Mouse (Mus musculus) splenic B cell, adult 2 months (primary cell): Measurements from ENCODE around the gene Gm45261.

Source experiments
- DNase-seq: peaks from one replicate; pipeline ENCODE4 v3.0.0-alpha.2; 2011; ENCODE audit warnings: low read depth, low spot score
- H3K27me3 ChIP-seq: 2 replicates; pipeline ENCODE4 v1.6.1; 2012; ENCODE audit warnings: mild to moderate bottlenecking, low read length, moderate library complexity, mixed read lengths; ENCODE audit not compliant: control insufficient read depth, poor library complexity, insufficient read depth, severe bottlenecking
- H3K36me3 ChIP-seq: 2 replicates; pipeline ENCODE4 v1.6.1; 2012; ENCODE audit warnings: mild to moderate bottlenecking, low read length, moderate library complexity, mixed read lengths; ENCODE audit not compliant: control insufficient read depth, poor library complexity, insufficient read depth, severe bottlenecking

Gene Gm45261

DNA sequence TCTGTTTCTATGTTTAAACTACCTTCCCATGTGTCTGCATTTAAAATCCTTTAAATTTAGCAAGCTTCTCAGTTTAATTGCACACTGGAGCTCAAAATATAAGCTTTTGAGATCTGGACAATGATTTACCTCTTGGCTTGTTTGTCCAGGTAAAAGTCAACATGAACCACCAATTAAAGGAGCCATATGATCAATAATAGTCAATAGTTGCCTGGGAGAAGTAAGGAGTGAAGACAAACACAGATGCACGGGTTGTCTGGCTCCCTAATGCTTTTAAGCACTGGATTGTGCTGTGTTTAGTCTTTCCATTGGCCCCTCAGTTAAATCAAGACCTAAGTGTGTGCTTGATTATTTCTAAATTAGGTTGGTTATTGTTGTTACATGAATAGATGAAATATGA lies 33.3 kb downstream of the Gm45261 start:
- Histone ChIP-seq H3K36me3 (no peaks in the 10 kb centered on the region), H3K27me3 (no peaks in the 10 kb centered on the region)
- DNase-seq: no peak

DNA sequence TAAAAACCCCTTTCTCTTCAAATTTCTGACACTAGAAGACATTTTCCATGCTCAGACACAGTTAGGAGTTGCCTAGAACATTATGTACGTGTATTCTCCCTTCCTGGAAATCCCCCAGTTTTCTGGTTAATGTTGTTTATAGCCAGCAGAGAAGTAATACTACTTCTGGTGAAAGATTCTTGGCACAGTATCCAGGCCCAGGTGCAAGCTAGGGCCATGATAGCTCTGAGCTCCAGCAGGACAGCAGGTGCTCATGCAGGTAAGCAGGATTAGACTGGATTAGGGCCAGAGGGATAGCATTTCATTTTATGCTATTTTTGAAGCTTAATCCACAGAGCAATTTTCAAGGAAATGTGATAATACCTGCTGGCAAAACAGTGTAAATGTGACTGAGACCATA lies 33.8 kb downstream of the Gm45261 start:
- Histone ChIP-seq H3K27me3 (no peaks in the 10 kb centered on the region), H3K36me3 (no peaks in the 10 kb centered on the region)
- DNase-seq: no peak

DNA sequence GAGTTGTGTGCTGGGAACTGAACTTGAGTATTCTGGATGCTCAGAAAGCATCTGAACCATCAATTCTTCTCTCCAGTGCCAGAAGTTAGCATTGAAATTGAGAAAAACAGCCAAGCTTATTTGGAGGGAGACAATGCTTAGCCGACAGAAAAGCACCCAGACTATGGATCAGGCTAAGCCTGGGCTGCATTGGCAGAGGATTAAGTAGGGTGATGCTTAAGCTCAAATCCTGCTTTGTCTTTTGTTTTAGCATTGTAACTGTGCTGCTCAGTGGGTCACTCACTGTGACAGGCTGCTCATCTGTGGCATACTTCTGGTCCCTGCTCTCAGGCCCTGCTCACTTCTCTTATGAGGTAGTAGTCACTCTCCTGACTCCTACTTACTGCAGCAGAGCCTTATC lies 36.6 kb downstream of the Gm45261 start:
- Histone ChIP-seq H3K27me3 (no peaks in the 10 kb centered on the region), H3K36me3 (no peaks in the 10 kb centered on the region)
- no peak for DNase-seq

DNA sequence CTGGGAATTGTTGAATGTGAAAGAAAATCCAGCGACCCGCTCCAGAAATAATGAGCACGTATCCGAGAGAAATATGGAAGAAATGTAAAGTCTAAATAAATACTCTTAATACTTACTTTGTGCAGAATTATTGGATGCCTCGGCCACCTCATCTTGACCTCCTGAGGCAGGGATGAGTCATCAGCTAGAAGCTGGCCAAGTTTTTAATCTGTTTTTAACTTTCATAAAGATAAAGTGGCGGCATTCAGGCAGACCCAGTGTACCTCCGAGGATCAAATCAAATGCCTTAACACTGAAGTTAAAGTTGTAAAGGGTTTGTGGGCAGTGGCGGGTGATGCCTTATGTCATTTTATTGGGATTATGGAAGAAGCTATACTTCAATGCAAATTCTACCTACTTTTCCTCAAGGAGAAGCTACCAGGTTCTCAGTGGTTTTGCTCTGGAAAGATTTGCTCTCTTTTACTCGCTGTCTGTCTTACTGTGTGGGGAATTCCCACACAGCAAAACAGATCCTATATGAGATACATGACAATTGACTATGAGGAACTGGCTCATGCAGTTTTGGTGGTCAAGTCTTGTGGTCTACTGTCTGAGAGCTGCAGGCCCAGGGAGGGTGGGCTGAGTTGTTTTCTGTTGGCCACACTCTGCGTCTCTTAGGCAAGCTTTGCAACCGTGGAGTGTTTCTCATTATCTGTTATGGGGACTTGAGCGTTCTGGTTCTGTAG lies 42.8 kb downstream of the Gm45261 start:
- peak; percentile 59 for DNase-seq
- no peaks in the 10 kb centered on the region for H3K36me3 ChIP-seq

DNA sequence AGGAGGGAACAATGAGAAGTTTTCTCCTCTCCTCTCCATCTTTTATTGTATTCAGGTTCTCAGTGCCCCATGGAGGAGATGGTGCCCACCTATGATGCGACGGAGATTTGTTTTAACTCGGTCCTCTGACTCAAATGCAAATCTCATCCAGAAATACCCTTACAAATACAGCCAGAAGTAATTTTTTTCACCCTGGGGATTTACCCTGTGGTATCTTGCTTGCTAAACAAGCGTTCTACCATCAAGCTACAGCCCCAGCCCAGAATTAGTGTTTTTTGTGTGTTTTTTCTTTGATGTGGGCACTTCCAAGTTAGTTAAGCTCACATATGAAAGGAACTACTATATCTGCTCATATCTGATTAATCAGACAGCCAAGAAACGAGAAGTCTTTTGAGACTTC lies 44.9 kb downstream of the Gm45261 start:
- no peaks in the 10 kb centered on the region for H3K36me3 ChIP-seq
- H3K27me3 ChIP-seq: no peaks in the 10 kb centered on the region
- peak; percentile 44 for DNase-seq

More for the DNA sequence above, 42.8 kb downstream of the Gm45261 start:
- no peaks in the 10 kb centered on the region for H3K27me3 ChIP-seq

DNA sequence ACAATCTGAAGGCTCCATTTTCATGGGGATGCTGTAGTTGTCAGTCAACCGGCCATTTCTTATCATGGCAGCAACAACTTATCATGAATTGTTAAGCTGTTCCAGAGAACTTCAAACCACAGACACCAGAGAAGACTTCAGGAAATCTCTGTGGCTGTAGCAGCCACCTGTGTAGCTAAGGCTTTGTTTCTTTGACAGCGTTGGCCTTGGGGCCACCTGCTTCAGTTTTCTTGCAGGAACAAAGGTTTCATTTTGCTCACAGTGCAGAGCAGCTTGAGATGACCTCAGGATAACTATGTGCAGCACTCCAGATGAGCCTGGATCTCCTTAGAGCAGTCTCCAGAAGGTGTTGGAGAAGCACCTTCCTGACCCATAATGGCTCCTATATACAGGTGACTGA lies 48.7 kb downstream of the Gm45261 start:
- DNase-seq: no peak
- Histone ChIP-seq H3K27me3 (no peaks in the 10 kb centered on the region), H3K36me3 (no peaks in the 10 kb centered on the region)

DNA sequence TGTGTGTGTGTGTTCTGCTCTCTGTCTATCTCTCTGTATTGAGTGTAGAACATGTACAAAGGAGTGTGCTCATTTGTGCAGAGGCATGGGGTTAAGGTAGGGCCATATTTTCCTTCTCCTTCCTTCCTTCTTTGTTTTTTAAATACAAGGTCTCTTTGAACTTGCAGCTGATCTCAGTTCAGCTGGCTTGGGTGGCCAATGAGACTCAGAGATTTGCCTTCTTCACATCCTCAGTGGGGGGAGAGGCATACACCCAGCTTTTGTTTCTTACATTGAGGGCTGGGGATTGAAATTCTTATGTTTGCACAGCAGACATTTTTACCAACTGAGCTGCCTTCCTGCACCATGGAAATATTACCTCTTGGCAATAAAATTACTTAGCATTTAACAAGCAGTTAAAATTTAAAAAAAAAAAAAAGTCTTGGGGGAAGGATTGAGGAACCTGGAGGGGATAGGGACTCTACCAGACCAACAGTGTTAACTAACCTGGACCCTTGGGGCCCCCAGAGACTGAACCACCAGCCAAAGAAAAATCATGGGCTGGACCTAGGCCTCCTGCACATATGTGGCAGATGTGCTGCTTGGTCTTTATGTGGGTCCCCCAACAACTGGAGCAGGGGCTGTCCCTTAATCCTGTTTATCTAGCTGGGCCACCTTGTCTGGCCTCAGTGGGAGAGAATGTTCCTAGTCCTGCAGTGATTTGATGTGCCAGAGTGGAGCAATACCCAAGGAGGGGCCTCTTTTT lies 50.8 kb downstream of the Gm45261 start:
- no peaks in the 10 kb centered on the region for H3K36me3 ChIP-seq
- no peaks in the 10 kb centered on the region for H3K27me3 ChIP-seq
- DNase-seq: no peak

DNA sequence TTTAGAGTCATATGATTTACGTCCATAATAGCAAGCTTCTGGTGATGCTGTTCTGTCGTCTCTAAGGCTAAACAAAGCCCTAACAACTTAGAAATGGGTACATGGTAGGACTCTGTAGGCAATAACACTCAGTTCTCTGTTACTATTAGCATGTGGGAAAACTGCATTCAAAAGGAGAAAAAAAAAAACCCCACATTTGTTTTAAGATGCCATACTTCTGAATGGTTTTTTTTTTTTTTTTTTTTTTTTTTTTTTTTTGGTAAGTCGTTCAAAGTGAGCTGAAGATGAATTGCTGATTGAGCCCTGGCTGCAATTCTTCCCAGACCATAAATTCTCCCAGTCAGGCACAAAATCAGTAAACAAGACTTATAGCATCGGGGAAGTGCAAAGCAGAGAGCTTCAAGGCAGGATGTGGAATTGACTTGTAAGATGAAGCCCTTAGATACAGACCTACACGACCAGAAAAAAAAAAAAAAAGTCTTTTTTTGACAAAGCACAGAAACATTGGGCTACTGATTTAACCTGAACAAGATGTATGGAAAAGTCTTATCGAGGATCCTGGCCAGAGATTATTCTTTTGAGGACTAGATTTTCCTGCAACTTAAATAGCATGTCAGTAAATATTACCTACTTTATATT lies 51.7 kb downstream of the Gm45261 start:
- DNase-seq: no peak
- no peaks in the 10 kb centered on the region for H3K27me3 ChIP-seq
- no peaks in the 10 kb centered on the region for H3K36me3 ChIP-seq

DNA sequence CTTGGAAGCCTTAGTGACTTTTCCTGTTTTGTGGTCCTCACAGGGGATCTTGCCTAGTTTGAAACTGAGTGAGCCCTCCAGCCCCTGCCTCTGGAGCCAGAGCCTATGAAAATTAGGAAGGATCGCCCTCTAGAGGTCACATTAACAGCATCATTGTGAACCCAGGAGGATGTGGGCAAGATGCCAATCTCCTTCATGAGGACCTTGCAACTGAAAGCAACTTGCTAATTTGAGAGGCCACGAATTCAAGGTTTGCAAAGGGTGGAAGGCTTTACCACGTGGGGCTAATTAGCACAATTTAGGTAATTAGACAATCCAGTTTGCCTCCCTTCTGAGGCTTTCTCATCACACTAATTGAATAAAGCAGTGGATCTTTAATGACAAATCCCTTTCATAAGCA lies 52.7 kb downstream of the Gm45261 start:
- peak; percentile 92 for DNase-seq
- Histone ChIP-seq H3K27me3 (no peaks in the 10 kb centered on the region), H3K36me3 (no peaks in the 10 kb centered on the region)

DNA sequence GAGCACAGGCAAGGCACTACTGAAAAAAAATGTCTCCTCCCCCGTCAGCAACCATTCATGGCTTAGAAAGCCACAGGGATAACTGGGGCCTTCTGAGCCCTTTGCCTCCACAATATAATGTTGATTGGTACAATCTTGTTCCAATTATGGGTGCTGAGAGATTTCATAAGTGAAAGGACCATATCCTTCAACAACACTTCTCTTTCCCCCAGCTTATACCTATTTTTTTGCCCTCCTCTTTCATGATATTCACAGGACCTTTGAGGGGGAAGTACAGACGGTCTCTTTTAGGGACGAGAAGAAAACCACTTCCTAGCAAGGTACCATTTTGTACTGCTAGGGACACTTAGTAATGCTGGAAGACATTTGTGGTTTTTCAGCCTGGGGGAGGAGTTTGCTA lies 57.1 kb downstream of the Gm45261 start:
- H3K36me3 ChIP-seq: no peaks in the 10 kb centered on the region
- H3K27me3 ChIP-seq: no peaks in the 10 kb centered on the region
- DNase-seq: no peak

DNA sequence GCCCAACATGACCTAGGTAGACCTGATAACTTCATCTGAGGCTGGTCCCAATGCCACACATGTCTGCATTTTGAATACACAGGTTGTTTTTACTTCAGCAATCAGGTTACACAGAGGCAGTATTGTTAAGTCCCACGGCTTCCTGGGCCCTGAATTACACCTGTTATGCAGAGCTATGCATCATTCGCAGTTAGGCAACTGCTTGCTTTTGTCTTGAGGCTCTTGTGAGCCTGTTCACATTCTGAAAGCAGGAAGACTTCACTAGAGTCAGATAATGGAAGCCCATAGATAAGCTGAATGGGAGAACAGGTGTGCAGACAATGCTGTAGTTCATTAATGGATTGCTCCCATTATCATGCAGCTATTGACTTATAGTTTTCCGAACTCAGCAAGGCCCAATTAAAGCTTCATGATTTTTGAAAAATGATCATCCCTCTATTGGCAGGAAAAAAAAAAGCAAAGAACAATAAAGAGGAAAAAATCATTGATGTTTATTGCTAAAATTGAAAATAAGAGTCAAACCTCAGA lies 57.8 kb downstream of the Gm45261 start:
- no peaks in the 10 kb centered on the region for H3K36me3 ChIP-seq
- no peaks in the 10 kb centered on the region for H3K27me3 ChIP-seq
- no peak for DNase-seq

DNA sequence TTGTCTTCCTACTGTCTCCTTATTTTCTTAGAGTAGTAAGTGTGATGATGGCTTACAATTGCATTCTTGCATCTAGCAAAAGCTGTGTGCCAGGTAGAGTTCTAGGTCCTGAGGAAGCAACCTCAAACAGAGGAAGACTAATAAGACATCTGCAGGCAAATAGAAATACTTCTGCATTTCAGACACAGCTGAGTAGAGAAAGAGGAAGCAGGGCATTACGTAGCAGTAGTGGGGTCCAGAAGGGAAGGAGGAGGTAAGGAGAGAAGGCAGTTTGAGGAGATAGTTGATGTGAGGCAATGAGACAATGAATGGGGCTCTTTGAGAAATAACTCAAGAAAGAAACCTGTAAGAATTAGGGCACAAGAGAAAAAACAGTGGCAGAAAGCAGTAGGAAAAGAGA lies 59.3 kb downstream of the Gm45261 start:
- Histone ChIP-seq H3K36me3 (no peaks in the 10 kb centered on the region), H3K27me3 (no peaks in the 10 kb centered on the region)
- peak; percentile 85 for DNase-seq
